Mouse (Mus musculus): ENCODE data around the gene Bcdin3d. TPM values are rescaled to one million over a fixed set of nuclear protein-coding genes. Genes with fewer than 3 reads are reported as not detected.

Gene Bcdin3d
- 1 to 10 TPM; 3.2 to 4.0 TPM for total RNA-seq (2021)

DNA sequence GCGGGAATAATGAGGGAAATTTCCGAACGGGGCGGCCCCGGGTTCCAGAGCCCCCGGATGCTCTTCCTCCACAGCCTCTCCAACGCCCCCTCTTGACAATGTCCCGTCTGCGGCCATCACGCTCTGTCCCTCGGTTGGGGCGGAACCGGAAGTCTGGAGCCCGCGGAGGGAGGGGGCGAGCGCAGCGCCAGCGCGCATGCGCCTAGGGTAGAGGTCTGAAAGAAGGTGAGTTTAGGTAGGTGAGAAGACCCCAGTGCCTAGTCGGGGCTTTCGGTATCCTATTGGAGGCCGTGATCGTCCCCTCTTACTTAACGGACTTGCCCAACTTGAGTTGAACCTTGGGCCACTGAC is at the start of gene Bcdin3d:
TSS of gene Bcdin3d (minus strand) at position 155 of the 351 bp plus-strand sequence.
- peak; percentile 79 for DNase-seq (ENCODE audit: low spot score)
- intact Hi-C loops (cut with DNase I), result loop anchor here (5.0 kb wide), 1 partner anchor 157 kb away; no protein-coding TSS in a partner anchor

DNA sequence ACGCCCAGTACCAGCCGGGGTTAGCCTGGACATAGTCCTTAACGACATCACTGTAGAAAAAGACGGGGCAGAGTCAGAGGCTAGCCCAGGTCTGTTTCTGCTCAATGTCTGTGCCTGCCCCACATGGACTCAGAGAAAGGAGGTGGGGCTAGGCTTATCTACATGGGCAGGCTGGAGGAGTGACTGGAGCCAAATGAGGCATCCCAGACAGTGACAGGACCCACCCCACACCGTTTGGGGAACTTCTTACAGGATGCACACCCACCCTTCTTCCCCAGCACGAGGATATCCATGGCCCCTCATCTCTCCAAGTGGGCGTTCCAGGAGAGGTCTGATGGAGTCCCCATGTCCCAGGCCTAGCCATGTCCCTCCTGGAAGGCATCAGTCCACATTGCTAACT is 45.8 kb upstream of the Bcdin3d start:
- intact Hi-C loops (cut with DNase I), result no loop called here
- no peak for DNase-seq (ENCODE audit: low spot score)

DNA sequence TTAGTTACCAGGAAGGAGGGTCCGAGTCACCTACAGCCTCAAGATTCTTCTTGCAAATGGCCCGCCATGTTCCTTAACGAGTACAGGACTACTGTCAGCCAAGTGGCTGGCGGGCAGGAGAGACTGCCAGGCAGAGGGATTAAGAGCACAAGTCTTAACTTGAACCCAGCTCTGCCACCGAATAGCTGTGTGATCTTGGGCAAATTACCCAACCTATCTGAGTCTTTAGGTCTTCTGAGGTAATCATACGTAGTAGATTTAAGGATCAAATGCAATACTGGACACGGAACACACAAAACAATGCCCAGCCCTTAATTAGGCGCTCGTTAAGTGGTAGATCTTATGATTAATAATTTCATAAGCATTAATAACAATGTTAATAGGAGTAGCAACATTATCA is 45.1 kb upstream of the Bcdin3d start:
- no peak for DNase-seq (ENCODE audit: low spot score)
- intact Hi-C loops (cut with DNase I), result no loop called here

DNA sequence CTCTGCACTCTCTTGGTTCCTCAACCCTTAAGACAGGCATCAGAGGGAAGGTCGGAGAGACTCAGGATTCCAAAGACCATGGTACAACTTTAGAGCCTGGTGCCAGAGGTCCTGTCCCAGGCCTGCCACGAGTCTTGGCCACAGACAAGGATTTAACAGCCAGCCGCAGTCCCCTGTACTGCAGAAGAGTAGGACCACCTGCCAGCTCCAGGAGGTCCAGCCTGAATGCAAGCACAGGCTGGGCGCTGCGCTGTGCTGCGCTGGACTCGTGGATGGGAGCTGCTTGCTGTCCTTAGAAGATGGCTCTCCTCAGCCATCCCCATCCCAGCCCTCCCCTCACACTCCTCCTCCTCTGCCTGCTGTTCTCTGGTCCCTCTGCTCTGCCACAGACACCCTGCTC is 43.2 kb upstream of the Bcdin3d start:
- no peak for DNase-seq (ENCODE audit: low spot score)
- intact Hi-C loops (cut with DNase I), result no loop called here

DNA sequence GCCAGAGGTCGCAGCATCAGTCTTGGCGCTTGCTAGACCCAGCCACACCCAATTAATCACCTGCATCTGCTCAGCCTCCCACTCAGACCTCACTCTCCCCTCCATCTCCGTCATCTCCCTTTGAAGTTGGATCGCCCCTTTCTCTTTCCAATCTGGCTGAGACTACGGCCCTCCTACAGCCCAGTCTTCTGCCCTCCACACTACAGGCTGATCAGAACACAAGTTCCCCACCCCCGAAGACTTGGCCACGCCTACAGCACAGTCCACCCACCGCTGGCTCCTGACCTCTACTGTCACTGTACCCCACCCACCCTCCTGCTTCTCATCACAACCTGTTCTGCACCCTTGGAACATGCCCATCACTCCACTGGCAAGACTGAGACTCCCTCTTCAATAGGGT is 42.2 kb upstream of the Bcdin3d start:
- intact Hi-C loops (cut with DNase I), result no loop called here

DNA sequence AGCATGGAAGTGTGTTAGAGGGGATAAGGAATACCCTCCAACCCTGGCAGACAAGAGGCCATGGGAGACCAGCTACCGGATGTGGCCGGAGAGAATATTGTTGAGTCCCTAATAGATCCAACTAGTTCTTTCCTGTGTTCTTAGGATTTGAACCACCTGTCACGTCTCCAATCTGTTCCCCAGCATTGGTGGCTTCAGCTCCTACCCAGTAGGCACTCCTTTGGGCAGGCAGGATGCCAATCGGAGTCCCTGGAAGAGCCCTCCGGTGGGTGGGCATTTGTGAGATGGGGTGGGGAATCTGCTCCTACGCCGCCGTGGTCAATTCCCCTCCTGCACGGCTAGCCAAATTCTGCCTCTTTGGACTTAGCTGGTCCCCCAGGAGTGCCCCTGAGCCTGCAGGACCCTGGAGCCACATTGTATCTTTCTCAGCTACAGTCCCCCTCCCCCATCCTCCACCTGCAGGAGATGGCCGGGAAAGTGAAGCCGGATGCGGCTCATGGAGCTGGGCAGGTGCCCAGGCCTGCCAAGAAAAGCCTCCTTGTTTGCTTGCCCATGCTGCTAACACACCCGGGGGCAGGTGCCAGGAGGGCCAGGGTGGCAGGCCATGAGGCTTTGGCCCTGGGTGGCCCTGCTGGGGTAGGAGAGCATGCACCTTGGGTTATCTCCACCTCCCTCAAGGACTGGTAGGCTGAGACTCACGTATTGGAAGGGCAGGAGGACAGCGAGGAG is 37.4 kb upstream of the Bcdin3d start:
- no peak for DNase-seq (ENCODE audit: low spot score)
- intact Hi-C loops (cut with DNase I), result no loop called here

More for the DNA sequence above, 42.2 kb upstream of the Bcdin3d start:
- DNase-seq (ENCODE audit: low spot score), result no peak

DNA sequence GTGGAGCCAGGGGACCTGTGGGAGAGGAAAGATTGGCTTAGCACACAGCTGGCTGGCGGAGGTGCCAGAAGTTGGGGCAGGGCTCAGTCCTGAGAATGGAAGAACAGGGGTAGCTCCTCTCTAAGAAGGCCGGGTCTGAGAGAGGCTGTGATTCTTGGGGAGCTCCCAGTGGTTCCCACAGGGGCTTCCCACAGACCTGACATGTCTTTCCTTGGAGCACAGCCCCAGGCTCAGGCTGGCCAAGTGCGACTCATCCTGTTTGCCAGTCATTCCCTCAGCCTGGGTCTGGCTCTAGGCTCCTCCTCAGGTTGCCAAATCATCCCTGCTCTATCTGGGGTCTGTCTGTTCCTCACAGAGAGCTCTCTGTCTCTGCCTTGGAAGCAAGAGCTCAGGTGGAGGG is 36.1 kb upstream of the Bcdin3d start:
- intact Hi-C loops (cut with DNase I), result no loop called here
- DNase-seq (ENCODE audit: low spot score), result no peak

DNA sequence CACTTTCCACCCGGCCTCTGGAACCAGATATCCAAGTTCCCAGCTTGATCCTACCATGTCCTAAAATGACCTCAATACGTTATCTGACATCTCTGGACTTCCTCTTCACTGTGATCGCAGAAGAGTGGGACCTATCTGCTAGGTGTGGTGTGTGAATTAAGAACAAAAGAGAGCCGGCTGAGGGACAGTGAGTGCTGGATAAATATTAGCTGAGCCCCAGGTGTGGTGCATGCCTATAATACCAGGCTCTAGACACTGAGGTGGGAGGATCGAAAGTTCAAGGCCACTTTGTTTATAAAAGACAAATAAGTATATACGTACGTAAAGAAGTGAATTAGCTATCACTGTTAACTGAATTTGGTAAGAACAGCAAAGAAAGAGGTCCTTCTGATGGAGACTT is 35.3 kb upstream of the Bcdin3d start:
- intact Hi-C loops (cut with DNase I), result no loop called here
- DNase-seq (ENCODE audit: low spot score), result no peak

DNA sequence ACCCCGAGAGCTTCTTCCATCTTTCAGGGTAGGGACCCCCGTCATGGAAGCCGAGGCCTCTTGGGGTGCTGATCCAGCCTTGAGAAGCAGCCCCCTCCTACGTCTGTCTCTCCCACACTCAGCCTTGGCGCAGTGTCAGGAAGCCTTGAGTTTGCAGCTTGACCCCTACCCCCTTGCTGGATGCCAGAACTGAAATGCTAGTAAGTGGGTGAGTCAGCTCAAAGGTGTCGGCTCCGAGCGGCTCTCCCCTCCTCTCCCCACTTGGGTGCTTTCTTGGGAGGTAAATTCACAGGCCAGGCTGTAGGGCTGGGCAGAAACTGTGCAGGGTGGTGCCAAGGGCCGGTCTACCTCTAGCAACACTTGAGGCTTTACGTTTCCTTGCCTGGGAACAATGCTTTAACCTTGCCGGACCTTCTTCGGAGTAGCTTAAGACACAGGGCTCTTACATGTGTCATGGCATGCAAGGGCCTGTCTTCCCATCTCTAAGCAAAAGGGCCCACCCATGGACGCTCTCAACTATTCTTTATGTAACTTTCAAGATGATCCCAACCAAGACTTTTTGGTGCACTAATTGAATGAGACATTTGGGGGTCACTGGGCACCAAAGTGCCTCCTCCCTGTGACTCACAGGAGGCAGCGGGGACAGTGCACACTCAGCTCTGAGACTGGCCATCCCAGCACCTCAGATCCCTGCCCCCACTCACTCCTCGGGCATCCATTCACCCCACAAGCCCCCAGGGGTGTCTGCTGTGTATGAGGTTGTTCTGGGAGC is 31.0 kb upstream of the Bcdin3d start:
- DNase-seq (ENCODE audit: low spot score), result no peak
- intact Hi-C loops (cut with DNase I), result no loop called here

DNA sequence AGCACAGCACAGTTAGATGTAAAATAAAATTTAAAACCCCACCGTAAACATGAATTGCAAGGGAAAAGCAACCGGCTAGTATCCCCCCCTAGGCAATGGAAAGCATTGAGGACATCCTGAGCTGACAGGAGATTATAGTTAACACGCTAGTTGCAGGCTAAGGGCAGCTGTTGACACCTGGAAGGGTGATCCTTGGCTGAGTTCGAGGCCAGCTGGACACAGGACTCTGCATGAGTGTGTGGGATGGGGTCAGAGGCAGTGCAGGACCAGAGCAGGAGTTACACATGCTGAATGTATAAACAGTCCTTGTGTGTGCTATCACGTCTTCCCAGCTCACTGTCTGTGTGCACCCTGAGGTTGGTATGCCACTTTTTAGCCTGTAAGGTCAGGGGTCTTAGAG is 28.7 kb upstream of the Bcdin3d start:
- intact Hi-C loops (cut with DNase I), result no loop called here
- DNase-seq (ENCODE audit: low spot score), result no peak

DNA sequence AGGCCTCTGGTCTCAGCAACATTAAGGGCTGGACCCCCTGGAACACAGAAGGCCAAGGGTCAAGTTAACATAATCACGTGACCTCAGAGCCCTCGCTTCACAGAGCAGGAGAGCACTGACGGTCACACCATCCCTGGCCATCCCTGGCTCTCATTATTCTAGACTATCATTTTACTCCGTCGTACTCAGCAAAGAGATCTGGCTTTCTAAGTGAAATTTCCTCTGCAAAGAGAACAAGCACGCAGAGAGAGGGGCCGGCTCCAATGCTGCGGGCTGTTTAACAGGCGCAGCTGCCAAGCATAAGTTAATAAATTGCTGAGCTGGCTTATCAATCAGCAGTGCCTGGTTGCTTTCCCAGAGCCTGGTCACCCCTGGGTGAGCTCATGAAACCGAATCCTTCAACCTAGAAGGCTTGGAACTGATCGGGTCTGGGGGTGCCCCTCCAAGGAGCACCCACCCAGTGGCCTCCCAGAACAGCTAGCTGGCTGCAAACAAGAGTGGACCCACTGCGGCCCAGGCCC is 27.8 kb upstream of the Bcdin3d start:
- intact Hi-C loops (cut with DNase I), result no loop called here
- no peak for DNase-seq (ENCODE audit: low spot score)

DNA sequence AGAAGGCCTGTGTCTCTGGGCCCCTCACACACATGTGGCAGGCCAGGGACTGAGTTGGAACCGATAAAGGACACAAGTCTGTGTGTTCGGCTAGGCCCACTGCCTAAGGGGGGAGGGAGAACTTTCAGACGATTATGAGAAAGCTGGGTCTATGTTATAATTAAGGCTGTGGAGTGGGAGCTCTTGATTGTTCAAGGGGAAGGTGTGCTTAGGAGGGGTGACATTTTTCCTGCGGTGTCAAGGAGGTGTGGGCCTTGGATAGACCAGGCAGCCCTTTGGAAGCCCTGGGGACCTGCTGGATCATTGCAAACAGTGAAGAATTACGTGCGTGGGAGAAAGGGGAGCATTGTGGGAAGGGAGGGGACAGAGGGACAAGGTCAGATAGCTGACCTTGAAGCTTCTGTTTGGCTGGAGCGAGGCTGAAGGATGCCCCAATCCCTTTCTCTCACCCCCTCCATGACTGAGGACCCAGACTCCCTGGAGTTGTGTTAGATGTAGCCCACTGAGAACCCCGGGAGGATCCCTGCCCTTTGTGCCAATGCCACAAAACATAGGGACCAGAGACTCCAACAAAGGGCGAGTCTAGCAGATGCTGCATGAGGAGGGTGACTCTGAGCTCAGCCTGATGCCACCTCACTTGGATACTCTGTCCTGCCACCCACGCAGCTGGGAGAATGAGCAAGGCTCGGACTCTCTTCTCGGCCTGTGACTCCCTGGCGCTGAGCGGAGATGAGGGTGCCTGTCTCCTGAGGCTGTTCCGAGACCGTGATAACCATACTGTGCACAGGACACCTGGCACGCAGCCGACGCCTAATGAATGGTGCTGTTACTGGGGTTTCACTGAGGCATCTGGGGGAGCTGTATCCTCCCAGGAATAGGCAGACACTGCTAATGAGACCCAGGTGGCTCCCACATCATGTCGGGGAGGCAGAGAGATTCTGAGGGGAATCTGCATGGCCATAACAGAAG is 27.0 kb upstream of the Bcdin3d start:
- intact Hi-C loops (cut with DNase I), result no loop called here
- DNase-seq (ENCODE audit: low spot score), result no peak

DNA sequence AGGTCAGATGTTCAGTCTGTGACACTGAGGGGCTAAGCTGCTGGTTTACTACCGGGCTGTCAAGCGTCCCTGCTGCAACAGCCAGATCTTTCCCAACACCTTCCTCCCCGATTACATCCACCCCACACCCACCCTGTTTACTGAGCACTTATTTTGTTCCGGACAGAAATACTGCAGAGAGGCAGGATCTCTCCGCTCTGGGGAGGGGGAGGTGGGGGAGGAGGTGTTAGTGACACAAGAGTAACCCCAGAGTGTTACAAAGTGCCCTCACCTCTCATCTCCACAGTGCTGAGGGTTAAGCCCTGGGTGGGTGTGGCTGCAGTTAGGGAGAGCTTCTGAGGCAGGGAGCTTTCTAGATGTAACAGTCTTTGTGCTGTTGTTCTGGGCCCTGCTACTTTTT is 25.8 kb upstream of the Bcdin3d start:
- intact Hi-C loops (cut with DNase I), result no loop called here
- DNase-seq (ENCODE audit: low spot score), result no peak

DNA sequence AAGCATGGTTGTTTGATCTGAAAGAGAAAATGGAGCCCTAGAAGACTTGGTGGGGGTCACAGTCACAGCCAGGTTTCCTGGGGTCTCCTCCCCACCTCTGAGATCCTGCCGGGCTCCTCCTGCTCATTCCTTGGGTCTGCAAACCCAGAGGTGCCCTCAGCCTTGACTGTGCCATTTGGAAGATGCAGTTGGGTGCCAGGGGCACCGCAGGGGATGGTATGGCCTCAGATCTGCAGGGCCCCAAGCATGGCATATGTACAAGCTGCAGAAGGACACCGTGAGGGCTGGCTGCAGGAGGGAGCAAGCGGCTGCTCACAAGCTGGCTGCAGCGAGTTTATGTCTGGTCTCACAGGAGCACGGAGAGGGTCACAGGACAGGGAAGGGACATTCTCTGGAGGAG is 25.2 kb upstream of the Bcdin3d start:
- DNase-seq (ENCODE audit: low spot score), result no peak
- intact Hi-C loops (cut with DNase I), result loop anchor here (5.0 to 10.0 kb wide), 5 partner anchors 98 to 405 kb away; partner anchors contain the start of gene Cers5

DNA sequence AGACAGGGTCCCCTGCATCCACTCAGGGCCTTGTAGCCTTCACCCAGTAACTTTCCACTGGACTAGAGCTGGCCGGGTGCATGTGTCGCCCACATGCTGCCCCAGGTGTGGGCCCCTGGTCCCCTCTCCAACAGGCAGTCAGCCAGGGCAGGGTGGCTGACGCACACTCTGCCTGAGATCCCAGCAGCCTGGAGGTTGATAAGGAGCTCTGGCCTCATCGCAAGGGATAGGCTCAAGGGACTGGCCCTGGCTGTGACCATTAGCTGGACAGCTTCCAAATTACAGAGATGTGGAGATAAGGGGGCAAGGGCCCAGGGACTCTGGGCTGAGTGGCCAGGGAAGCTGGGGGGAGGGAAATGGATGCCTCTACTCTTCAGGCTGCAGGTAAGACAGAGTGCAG is 24.3 kb upstream of the Bcdin3d start:
- intact Hi-C loops (cut with DNase I), result loop anchor here (5.0 to 10.0 kb wide), 5 partner anchors 99 to 406 kb away; partner anchors contain the start of gene Cers5
- no peak for DNase-seq (ENCODE audit: low spot score)

DNA sequence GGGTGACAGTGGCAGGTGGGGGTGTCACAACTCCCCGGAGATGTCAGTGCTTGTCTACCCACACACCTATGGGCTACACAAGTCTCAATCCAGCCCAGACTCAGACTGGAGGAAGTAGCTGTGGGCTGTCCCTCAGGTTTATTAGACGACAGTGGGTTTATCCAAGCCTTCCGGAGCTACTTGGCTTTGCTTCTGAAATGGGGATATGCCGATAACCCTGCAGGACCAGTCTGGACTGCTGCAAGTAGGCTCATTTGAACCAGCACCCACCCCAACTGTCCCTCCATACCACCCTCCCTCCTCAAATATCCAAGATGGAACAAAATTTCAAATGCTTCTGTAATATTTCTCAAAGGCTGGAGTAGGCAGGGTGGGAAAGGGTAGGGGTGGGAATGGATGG is 23.8 kb upstream of the Bcdin3d start:
- intact Hi-C loops (cut with DNase I), result loop anchor here (5.0 to 10.0 kb wide), 5 partner anchors 99 to 406 kb away; partner anchors contain the start of gene Cers5

DNA sequence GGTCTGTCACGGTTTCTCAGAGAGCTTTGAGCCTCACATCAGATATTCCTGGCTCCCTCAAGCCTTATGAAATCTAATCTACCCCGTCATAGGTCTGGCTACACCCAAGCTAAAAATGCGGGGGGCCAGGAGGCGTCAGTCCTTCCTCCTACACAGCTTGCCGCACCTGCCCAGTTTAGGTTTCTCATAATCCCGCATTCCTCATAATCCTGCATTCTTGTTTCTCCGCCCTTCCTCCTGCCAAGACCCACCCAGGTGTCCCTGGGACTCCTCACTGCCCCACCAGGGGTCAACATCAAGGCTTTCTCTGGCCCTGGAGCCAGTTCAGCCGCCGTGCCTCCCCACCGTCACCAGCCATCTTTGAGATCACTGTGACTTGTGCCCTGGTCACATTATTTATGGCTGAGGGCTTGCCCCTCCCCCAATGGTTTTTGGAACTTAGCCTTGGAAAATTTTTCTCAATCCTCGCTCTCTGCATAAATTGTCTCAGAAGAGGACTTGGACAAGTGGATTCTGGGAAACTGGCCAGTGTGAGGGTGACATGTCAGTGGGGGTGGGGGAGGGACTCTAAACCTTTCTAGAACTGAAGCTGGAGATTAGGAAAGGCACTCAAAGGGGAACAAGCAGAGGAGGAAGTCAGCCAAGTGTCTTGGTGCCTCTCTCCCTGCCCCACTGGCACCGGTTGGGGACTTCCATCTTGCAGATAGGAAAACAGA is 23.2 kb upstream of the Bcdin3d start:
- intact Hi-C loops (cut with DNase I), result loop anchor here (5.0 to 10.0 kb wide), 5 partner anchors 100 to 407 kb away; partner anchors contain the start of gene Cers5
- peak; percentile 42 for DNase-seq (ENCODE audit: low spot score)

More for the DNA sequence above, 23.8 kb upstream of the Bcdin3d start:
- DNase-seq (ENCODE audit: low spot score), result no peak

DNA sequence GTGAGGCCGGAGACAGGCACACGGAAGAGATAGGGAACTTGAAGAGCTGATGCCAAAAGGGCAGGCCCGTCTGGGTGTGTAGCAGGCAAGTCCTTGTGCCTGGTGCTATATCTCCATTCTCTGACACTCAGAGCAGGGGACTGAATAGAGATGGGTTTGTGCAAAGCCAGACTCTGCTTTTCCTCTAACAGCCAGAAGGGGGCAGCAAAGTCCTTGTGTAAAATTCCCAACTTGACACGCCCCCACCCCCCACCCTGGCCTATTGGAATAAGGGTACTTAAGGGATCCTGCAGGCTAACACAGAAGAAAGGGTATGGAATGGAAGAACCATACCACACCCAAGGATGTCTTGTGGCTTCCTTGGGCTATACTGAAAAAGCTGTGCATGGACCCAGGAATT is 22.5 kb upstream of the Bcdin3d start:
- intact Hi-C loops (cut with DNase I), result loop anchor here (5.0 to 10.0 kb wide), 5 partner anchors 100 to 408 kb away; partner anchors contain the start of gene Cers5
- no peak for DNase-seq (ENCODE audit: low spot score)

DNA sequence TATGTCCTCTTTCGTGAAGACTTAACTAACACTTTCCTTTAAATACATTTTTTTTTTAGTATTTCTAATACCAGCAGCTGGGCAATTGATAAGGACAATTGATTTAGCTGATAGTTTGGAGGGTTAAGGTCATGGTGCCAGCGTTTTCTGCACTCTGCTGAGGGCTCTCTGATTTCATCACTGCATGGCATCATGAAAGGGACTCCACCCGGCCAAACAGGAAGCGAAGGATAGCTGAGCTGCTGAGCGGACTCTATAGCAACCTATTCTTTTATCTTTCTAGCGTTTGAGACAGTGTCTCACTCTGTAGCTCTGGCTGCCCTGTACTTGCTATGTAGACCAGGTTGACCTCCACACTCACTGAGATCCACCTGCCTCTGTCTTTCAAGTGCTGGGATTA is 10.2 kb upstream of the Bcdin3d start:
- intact Hi-C loops (cut with DNase I), result no loop called here
- no peak for DNase-seq (ENCODE audit: low spot score)
